15 mouse cellular contexts compared by ENCODE assay signal in genomic region chr5:113149052-113149451, GRCm38 (mm10).
DNase-seq lines count a peak whose midpoint lies in the region; ATAC-seq and TF ChIP-seq lines count a peak whose summit lies in the region.
"Had no signal": no experiment of that assay in that cellular context is flagged by ENCODE, and none has a peak within 500 bp of the region (broad histone marks: within the 10 kb centered on the region; RNA-seq: fewer than 3 reads in every experiment).

No protein-coding gene starts in this region.

- peak; percentile 66 for DNase-seq in brain, adult 2 months (ENCODE audit: low read depth, low spot score)
- DNase-seq in limb, embryonic 14.5 days (ENCODE audit: low spot score) = no peak
- DNase-seq in thymus, postnatal 14 days = no peak
- DNase-seq in embryo, embryonic 11 days = no peak
- DNase-seq: cerebellum, adult 18-20 months; heart, adult 2 months; kidney, adult 8-10 months; liver; lung, postnatal 10 days; right cerebral cortex, postnatal 25 days; thymus, adult 2 months had no signal

- TF ChIP-seq POLR2A in limb, embryonic 14.5 days (IDR thresholded peaks at IDR 0.05; ENCODE audit: borderline replicate concordance, extremely low read depth, insufficient read depth, insufficient read length) = no peak

- H3K4me2 ChIP-seq in kidney, embryonic 15.5 days = no peak overlapping the region
- no peak overlapping the region for H3K4me2 ChIP-seq in kidney, embryonic 16.5 days (replicated peaks; ENCODE audit: low read depth, low read length)
- no peak overlapping the region for H3K4me2 ChIP-seq in embryonic facial prominence, embryonic 12.5 days (replicated peaks)
- no peak overlapping the region for H3K4me2 ChIP-seq in limb, embryonic 14.5 days (replicated peaks; ENCODE audit: low read depth, low read length, severe bottlenecking)

- no peak overlapping the region for H3K4me3 ChIP-seq in kidney, embryonic 15.5 days (replicated peaks)
- H3K4me3 ChIP-seq in kidney, embryonic 16.5 days (ENCODE audit: low read length) = no peak overlapping the region
- no peak overlapping the region for H3K4me3 ChIP-seq in embryonic facial prominence, embryonic 12.5 days
- H3K4me3 ChIP-seq in limb, embryonic 14.5 days (replicated peaks; ENCODE audit: low read length) = no peak overlapping the region
- H3K4me3 ChIP-seq: heart, adult 2 months; megakaryocyte, embryonic 14.5 days had no signal

- H3K36me3 ChIP-seq in kidney, embryonic 15.5 days = no peaks in the 10 kb centered on the region
- H3K36me3 ChIP-seq in kidney, embryonic 16.5 days (ENCODE audit: insufficient read depth, low read length) = no peaks in the 10 kb centered on the region
- no peaks in the 10 kb centered on the region for H3K36me3 ChIP-seq in embryonic facial prominence, embryonic 12.5 days
- H3K36me3 ChIP-seq in limb, embryonic 14.5 days (ENCODE audit: control insufficient read depth, insufficient read depth, low read length) = no peaks in the 10 kb centered on the region

- no peak overlapping the region for H3K9ac ChIP-seq in kidney, embryonic 15.5 days
- H3K9ac ChIP-seq in kidney, embryonic 16.5 days (replicated peaks; ENCODE audit: low read length) = no peak overlapping the region
- H3K9ac ChIP-seq in embryonic facial prominence, embryonic 12.5 days = no peak overlapping the region
- 0 out of 2 replicates have a peak overlapping the region, but pooled peaks have one; percentile 21 for H3K9ac ChIP-seq in limb, embryonic 14.5 days (ENCODE audit: low read depth, low read length, severe bottlenecking)

- peaks cover 58% of the 10 kb centered on the region for H3K4me1 ChIP-seq in kidney, embryonic 15.5 days
- H3K4me1 ChIP-seq in kidney, embryonic 16.5 days (ENCODE audit: insufficient read depth, low read length) = peaks cover 38% of the 10 kb centered on the region
- peaks cover 42% of the 10 kb centered on the region for H3K4me1 ChIP-seq in embryonic facial prominence, embryonic 12.5 days
- peaks cover 35% of the 10 kb centered on the region for H3K4me1 ChIP-seq in limb, embryonic 14.5 days (ENCODE audit: control insufficient read depth, insufficient read depth, low read length)

- no peak for ATAC-seq in kidney, embryonic 15.5 days (replicated peaks; ENCODE audit: low FRiP score)
- ATAC-seq in kidney, embryonic 16.5 days (ENCODE audit: low FRiP score, low TSS enrichment) = no peak
- no peak for ATAC-seq in embryonic facial prominence, embryonic 12.5 days (ENCODE audit: insufficient number of reproducible peaks, insufficient read depth, low FRiP score, low TSS enrichment)
- no peak for ATAC-seq in limb, embryonic 14.5 days (ENCODE audit: low FRiP score, low read depth)

- 0 out of 2 replicates have a peak overlapping the region, but pooled peaks have one; percentile 18 for H3K27ac ChIP-seq in kidney, embryonic 15.5 days
- no peak overlapping the region for H3K27ac ChIP-seq in kidney, embryonic 16.5 days (ENCODE audit: low read length)
- 0 out of 2 replicates have a peak overlapping the region, but pooled peaks have one; percentile 23 for H3K27ac ChIP-seq in embryonic facial prominence, embryonic 12.5 days
- H3K27ac ChIP-seq in limb, embryonic 14.5 days (replicated peaks; ENCODE audit: low read depth, low read length) = no peak overlapping the region
- H3K27ac ChIP-seq: heart, adult 2 months had no signal

- no peaks in the 10 kb centered on the region for H3K27me3 ChIP-seq in kidney, embryonic 15.5 days
- H3K27me3 ChIP-seq in kidney, embryonic 16.5 days (ENCODE audit: insufficient read depth, low read length) = no peaks in the 10 kb centered on the region
- no peaks in the 10 kb centered on the region for H3K27me3 ChIP-seq in embryonic facial prominence, embryonic 12.5 days
- no peaks in the 10 kb centered on the region for H3K27me3 ChIP-seq in limb, embryonic 14.5 days (ENCODE audit: control insufficient read depth, insufficient read depth, low read length)

- WGBS in kidney, embryonic 15.5 days = 87% methylated on average over 7 of the region's 7 CpGs
- 85% methylated on average over 7 of the region's 7 CpGs for WGBS in kidney, embryonic 16.5 days
- 83% methylated on average over 7 of the region's 7 CpGs for WGBS in embryonic facial prominence, embryonic 12.5 days
- 89% methylated on average over 7 of the region's 7 CpGs for WGBS in limb, embryonic 14.5 days

- H3K9me3 ChIP-seq in kidney, embryonic 15.5 days (replicated peaks) = no peaks in the 10 kb centered on the region
- H3K9me3 ChIP-seq in kidney, embryonic 16.5 days (ENCODE audit: low read length) = no peaks in the 10 kb centered on the region
- no peaks in the 10 kb centered on the region for H3K9me3 ChIP-seq in embryonic facial prominence, embryonic 12.5 days
- H3K9me3 ChIP-seq in limb, embryonic 14.5 days (ENCODE audit: control insufficient read depth, low read length) = no peaks in the 10 kb centered on the region
- H3K9me3 ChIP-seq: megakaryocyte, embryonic 14.5 days had no signal

Comparison
In these comparisons a context has a peak if more than half of its experiments do, and no peak if none do; other contexts are left out.
1. H3K27ac ChIP-seq: peak in kidney, embryonic 15.5 days (single experiment) and embryonic facial prominence, embryonic 12.5 days (single experiment); none in kidney, embryonic 16.5 days (single experiment) and limb, embryonic 14.5 days (single experiment).